Mouse (Mus musculus) ZHBTc4 (cell line): Measurements from ENCODE around the gene Togaram2.

Experiments
- DNase-seq: peaks from one replicate; pipeline ENCODE4 v3.0.0-alpha.2; 2011; ENCODE audit warnings: low read depth, low spot score

Gene Togaram2

GRCm38 (mm10) chr17:71682379-71682778 lies 9.3 kb downstream of the Togaram2 start:
- no peak for DNase-seq

DNA sequence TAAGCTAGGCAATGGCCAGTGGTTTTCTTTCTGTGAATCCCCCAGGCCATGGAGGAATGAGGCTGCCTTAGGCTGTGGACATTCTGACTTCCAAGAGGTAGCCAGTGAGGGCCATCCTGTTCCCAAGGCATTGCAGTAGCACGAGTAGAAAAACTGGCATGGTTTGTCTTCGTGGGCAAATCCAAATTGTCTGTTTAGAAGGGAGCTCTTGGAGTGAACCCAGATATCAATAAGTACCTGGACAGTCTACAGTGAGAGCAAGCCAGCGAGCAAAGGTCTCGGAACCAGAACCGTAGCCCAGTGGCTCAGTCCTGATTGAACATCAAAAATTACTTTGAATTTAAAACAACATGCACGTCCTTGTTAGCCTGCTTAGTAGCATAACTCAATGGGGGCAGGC lies 10.2 kb downstream of the Togaram2 start:
- DNase-seq: no peak

DNA sequence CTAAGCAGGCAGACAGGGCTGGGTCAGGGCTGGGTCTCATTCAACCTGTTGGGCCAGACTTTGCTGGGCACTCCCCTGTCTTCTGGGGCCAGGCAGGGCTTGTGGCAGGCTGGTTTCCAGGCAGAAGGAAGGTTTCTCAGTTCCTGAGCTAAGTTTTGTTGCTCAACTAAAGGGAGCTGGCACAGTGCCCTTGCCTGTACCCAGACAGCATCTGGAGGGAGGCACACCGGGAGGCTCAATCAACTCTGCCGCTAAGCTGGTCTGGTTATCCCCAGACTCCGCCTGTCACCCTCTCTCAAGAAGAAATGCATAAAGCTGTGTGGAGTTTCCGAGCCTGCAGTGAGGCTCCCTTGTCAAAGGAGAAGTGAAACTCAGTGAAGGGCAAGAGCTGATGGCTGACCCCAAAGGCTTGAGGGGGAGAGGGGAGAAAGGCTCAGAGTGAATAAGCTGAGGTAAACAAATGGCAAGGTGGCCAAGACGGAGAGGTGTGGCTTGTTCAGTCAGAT lies 11.1 kb downstream of the Togaram2 start:
- no peak for DNase-seq

- DNase-seq: peak; percentile 57
Measured at GRCm38 (mm10) chr17:71687436-71687835, 14.4 kb downstream of the Togaram2 start.

DNA sequence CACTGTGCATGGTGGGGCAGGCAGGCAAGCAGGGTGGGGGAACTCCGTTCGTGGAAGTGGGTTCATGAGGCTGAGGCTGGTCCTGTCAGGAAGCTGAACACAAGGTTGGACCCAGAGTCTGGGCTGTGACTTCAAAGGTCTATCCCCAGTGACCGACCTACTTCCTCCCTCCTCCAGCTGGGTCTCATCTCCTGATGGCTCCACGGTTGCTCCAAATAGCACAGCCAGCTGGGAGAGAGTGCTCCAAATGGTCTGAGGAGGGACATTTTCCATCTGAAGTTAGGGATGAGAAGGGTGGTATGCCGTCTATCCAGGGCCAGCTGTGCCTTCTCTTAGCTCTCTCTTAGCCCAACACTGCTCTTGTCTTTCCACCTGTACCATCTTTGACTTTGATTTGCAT lies 16.8 kb downstream of the Togaram2 start:
- DNase-seq: no peak

- DNase-seq: no peak
Measured at GRCm38 (mm10) chr17:71691361-71691875, 18.4 kb downstream of the Togaram2 start.

DNA sequence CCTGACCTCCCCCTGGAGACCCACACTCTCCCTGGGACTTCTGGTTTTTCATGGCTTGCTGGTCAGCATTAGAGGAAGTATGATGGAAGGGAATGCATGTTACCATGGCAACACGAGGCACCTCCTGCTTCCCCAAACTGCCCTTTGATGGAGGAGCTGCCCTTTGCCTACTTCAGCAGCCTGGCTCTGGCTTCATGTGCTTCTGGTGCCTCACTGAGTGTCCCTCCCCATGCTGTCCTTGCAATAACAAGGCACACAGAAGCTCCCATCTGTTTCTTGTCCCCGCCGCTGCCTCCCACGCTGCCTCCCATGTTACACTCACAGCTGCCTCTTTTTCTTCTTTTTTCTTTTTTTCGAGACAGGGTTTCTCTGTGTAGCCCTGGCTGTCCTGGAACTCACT lies 20.3 kb downstream of the Togaram2 start:
- DNase-seq: no peak

DNA sequence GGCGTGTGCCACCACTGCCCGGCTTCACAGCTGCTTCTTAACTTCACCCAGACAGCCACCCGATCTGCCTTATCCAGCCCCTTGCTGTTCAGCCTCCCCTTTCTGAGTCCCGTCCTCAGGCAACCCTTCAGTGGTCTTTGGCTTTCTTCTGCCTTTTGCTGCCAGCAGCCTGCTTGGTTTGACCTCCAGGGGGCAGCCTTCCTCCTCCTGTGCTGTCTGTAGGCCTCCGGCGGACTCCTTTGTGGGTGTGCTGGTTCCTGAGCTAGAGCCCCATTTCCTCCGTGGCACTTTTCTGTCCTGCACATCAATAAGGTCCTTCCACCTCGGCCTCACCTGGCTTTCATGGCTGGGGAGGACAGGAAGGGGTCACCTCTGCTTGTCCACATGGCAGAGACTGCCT lies 20.7 kb downstream of the Togaram2 start:
- DNase-seq: peak; percentile 81

DNA sequence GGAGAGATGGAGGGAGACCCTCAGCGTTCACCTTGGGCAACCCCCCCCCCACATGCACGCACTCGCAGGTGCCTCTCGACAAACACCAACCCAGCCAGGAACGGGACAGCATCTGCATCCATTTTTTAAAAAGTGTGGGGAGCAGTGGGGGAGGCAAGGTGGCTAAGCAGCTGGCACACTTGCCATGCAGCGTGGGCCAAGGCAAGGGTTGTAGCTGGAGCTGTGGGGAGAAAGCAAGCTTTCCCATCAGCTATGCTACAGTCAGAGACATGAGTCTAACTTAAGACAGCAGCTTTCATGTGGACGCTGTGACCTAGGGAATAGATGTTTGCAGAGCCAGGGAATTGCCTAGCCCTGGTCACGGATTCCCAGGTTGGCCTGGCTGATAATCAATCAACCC lies 22.1 kb downstream of the Togaram2 start:
- no peak for DNase-seq

DNA sequence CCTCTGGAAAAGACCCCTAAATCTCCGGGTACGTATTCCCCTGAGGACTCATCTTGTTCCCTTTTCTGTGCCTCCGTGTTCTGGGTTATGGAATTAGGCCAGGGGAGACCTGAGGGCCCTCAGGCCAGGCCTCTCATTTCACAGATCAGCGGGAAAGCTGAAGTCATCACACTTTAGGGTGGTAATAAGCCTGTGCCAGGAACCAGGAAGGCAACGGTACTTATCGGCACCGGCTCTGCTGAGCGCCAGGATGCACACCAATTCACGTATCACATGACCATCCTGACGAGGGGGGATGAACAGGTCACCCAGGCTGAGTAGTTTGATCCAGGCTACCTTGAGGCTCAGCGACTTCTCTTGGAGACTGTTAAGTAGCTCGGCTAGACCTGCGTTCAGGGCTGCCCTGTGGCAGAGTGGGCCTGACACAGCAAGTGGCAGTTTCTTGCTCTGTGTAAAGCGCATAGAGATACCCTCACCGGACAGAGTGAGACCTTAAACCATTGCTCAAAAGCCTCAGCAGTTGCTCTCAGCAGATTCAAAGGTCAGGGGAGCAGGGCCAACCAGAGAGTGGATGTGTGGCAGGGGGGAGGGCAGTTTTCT lies 22.8 kb downstream of the Togaram2 start:
- no peak for DNase-seq

DNA sequence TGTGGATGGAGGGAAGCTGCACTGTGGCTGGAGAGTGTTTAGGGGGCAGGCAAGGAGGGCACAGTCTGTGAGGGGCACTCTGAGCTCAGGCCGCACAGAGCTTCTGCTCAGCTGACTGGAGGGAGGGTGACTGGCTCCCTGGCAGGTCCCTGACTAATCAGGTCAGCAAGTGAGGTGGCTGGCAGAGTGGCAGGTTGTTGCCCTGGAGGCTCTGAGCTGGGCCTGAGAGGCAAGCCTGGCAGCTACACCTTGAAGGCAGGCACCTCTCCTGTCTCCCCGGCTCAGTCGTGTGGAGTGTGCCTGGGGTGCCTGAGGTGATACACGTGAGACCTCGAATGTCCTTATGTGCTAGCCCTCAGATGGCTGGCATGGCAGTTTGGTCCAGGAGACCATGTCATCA lies 23.3 kb downstream of the Togaram2 start:
- DNase-seq: no peak

DNA sequence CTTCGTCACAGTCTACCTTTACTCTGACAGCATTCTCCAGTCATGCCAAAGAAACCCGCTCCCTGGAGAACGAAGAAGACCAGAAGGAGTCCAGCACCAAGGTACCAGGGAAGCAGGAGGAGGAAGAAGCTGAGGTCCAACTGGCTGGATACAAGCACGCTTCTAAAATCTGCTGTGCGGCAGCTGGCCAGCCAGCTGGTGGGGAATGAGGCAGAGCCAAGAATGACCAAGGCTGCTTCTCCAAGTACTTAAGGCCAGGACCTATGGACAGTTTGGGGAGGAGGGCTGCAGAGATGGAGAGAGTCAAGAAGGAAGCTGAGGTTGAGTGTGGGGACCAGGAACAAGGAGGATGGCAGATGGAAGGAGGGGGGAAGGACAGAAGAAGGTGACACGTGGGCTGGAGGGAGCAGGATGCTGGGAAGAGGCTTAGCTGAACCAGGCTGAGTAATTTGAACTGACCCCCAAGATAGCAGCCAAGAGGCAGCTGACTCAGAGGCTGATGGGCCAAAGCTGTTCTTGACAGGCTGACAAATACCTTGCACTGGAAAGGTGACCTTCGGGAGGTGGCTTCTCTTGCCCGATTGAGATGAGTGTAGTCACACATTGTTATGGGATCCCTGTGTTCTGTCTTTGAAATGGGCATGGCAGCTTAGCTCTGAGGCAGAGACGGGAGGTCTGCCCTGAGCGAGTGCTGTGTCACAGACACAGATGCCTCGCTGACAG lies 25.0 kb downstream of the Togaram2 start:
- peak; percentile 42 for DNase-seq

- no peak for DNase-seq
Measured at GRCm38 (mm10) chr17:71698619-71698956, 25.5 kb downstream of the Togaram2 start.

- DNase-seq: no peak
Measured at GRCm38 (mm10) chr17:71705113-71705512, 32.1 kb downstream of the Togaram2 start.

- peak; percentile 25 for DNase-seq
Measured at GRCm38 (mm10) chr17:71705550-71706480, 32.8 kb downstream of the Togaram2 start.

DNA sequence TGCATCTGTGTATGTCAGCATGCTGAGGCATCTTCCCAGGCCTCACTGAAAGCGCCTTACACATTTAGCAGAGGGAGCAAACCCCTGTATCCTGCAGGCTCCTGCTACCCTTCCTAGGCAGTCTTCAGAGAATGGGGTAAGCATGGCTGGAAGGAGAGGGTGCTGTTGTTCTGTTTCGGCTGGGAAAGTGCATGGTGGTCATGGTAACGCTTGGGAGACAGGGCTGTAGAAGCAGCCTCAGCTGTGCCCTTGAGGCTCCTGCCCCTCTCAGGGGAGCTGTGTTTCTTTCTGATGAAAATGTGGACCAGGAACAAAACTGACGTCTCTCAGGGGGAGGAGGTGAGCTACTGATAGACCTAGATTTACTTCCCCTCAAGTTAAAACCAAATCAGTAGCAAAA lies 34.7 kb downstream of the Togaram2 start:
- DNase-seq: peak; percentile 15

DNA sequence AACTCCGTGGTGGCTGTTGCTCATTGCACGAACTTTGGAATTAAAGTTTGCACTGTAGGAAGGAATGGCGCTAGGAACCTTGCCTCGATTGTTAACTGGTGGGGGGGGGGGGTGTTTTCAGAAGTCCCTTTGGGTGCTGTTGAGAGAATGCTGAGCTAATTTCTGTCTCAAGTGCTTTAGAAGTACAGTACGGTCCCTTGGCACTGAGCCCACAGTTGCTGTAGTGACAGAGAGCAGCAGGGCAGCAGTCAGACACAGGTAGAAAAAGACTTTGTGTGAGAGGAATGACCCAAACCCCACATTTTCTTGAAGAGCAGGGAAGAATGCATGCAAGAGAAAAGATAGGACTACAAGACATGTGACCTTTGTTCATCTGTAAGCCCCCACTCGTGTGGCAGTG lies 39.2 kb downstream of the Togaram2 start:
- no peak for DNase-seq

- DNase-seq: no peak
Measured at GRCm38 (mm10) chr17:71715034-71715433, 42.0 kb downstream of the Togaram2 start.

DNA sequence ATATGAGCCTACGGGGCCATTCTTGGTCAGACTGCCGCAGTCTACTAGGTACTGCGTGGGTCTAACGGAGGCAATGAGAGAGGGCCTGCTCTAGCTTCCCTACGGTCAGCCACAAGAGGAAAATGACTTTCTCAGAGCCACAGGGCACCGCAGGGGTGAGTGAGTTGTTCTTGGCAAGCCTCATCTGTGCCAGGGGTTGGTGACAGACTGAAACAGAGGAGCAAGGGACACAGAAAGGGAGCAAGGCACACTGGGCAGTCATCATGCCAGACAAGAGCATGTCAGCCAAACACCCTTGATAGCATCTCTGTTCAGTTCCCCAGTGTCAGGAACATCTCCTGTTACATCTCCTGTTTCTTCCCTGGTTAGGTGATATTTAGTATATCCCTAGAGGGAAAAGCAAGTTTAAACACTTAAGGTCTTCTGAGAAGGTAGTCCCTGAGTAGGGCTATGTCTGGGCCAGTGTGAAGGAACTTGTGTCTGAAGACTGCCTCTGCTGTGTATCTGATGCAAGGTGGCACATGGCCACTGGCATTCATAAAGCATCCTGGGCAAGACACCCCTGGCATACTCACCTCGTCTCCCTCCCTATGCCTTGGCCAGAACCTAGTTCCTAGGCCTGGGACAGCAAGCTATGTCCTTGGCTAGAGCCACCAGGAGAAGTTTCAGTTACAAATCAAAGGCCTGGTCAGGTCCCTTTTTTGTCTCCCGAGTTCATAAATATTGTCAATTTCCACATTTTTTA lies 45.0 kb downstream of the Togaram2 start:
- DNase-seq: no peak

- DNase-seq: no peak
Measured at GRCm38 (mm10) chr17:71720434-71720833, 47.4 kb downstream of the Togaram2 start.

- no peak for DNase-seq
Measured at GRCm38 (mm10) chr17:71721019-71721418, 48.0 kb downstream of the Togaram2 start.
